Mouse (Mus musculus) layer of hippocampus, adult 2 months (tissue): ENCODE results near the gene Washc3. TPM values are rescaled to one million over a fixed set of nuclear protein-coding genes. Genes with fewer than 3 reads are reported as not detected.

Experiments used
- DNase-seq, 2 experiments: peaks; one replicate each; pipeline ENCODE4 v3.0.0; 2022; ENCODE audit warnings: low spot score in 2 of 2
- H3K27ac ChIP-seq: fragments of 200-600 bp; 2 replicates; pipeline ENCODE4 v1.8.1; 2022
- H3K4me3 ChIP-seq: fragments of 200-600 bp; 2 replicates; pipeline ENCODE4 v1.8.1; 2022; ENCODE audit warnings: mild to moderate bottlenecking
- CTCF ChIP-seq: fragments of 200-600 bp; conservative IDR thresholded peaks from 2 replicates; pipeline ENCODE4 v1.8.1; 2022; ENCODE audit warnings: antibody characterized with exemption, mild to moderate bottlenecking, moderate library complexity
- total RNA-seq, 2 experiments: library from RNA; stranded (reverse); gene quantifications; 2 replicates each; pipeline ENCODE4 v1.2.3; 2021

Gene Washc3
- total RNA-seq, 2 experiments from 2014 or later, result 23.8 to 26.8 TPM

DNA sequence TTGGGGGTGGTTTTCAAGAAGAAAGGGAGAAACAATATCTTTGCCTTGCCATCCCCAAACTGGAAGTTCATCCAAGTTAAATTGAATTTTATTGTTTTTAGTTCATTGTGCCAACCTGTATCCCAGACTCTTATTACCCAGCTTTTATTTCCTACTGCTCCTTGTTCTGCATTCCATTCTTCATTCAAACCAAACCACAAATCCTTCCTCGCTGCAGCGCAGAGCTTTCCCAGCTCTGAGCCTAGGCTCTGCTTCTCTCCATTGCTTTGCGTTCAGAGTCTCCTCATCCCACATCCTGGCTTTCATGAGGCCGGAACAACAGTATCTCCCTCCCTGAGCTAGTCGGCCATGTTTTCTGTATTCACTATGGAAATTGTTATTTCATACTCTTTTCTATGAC is 20.8 kb downstream of the Washc3 start:
- DNase-seq, result no peak
- no peak overlapping the region for H3K27ac ChIP-seq
- no peak overlapping the region for H3K4me3 ChIP-seq
- no peak for TF ChIP-seq CTCF

DNA sequence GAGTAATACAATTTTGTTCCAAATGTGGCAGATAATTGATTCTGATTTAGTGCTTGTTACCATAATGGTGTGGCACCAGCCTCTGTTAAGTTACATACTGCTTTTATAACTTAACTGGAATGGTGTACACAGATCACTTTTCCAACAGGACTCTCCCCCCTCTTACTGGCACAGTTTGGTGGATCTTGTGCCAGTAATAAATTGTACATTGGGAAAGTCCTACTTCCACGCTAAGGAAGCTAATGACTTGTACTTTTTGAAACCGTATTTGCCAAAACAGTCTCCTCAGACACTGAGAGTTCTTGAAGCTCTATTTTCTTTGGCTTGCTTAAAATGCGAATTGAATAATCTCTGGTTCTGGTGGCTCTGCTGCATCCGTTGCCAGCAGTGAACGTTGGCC is 24.5 kb downstream of the Washc3 start:
- peak in 1 of 2 experiments; percentile 14 for DNase-seq
- H3K4me3 ChIP-seq, result no peak overlapping the region
- no peak overlapping the region for H3K27ac ChIP-seq
- no peak for TF ChIP-seq CTCF

DNA sequence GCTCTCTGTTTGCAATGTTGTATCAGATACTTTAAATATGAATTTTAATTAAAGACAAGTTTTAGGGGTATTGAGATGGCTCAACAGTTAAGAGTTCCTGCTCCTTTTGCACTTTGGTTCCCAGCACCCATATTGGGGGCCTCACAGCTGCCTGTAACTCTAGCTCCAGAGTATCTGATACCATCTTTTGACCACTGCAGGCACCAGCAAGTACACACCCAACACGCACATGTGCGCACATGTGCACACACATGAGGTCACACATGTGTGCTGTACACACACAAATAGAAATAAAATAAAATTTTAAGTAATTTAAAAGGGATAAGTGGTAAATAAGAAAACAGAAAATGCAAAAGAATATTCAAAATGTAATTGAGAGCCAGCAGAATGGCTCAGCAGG is 27.1 kb downstream of the Washc3 start:
- H3K4me3 ChIP-seq, result no peak overlapping the region
- no peak for DNase-seq
- no peak overlapping the region for H3K27ac ChIP-seq
- no peak for TF ChIP-seq CTCF

DNA sequence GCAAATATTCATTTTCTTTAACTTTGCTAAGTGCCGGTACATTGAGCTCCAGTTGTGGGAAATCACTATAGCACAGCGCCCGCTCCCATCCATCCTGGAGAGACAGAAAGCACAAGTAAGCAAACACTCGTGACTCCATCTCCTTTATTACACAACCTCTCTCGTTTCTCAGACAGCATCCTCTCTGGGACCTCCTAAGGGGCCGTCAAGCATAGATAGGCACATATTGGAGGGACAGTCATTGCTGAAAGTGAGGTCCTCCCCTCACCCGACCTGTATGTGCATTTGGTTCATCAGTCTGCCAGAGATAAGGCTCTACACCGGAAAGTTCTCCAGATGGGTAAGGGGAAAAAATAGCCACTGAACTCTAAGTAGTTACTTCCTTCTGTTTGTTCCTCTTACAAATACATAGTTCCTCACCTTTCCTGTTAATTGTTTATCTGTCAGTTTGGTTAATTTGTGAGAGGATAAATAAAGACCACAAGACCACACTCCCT is 27.7 kb downstream of the Washc3 start:
- DNase-seq, result no peak
- Histone ChIP-seq H3K27ac (no peak overlapping the region), H3K4me3 (no peak overlapping the region)
- no peak for TF ChIP-seq CTCF

- H3K4me3 ChIP-seq, result no peak overlapping the region
- no peak overlapping the region for H3K27ac ChIP-seq
- DNase-seq, result no peak
- TF ChIP-seq CTCF, result no peak
Measured at GRCm38 (mm10) chr10:88231671-88232070, 30.8 kb downstream of the Washc3 start.

GRCm38 (mm10) chr10:88232765-88233164 is 31.9 kb downstream of the Washc3 start:
- no peak for TF ChIP-seq CTCF
- Histone ChIP-seq H3K4me3 (no peak overlapping the region), H3K27ac (no peak overlapping the region)
- no peak for DNase-seq

DNA sequence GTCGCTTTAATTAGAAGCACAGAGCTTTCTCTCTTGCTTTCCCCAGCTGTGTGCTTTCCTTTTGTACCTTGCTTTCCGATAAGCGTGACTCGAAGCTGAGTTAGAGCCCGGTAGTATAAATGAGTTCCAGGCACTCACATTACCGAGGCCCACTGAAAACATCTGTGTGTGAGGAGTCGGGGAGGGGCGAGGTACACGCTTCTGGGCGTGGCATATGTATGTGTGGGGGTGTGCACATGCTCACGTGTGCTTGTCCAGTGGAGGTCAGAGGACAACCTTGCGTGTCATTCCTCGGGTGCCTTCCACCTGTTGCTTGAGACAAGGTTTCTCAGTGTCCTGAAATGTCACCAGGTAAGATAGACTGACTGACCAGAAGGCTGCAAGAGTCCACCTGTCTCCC is 43.8 kb downstream of the Washc3 start:
- no peak for TF ChIP-seq CTCF
- no peak overlapping the region for H3K27ac ChIP-seq
- H3K4me3 ChIP-seq, result no peak overlapping the region
- DNase-seq, result no peak

- H3K4me3 ChIP-seq, result no peak overlapping the region
- H3K27ac ChIP-seq, result no peak overlapping the region
- TF ChIP-seq CTCF, result no peak
- no peak for DNase-seq
Measured at GRCm38 (mm10) chr10:88250300-88250699, 49.4 kb downstream of the Washc3 start.

DNA sequence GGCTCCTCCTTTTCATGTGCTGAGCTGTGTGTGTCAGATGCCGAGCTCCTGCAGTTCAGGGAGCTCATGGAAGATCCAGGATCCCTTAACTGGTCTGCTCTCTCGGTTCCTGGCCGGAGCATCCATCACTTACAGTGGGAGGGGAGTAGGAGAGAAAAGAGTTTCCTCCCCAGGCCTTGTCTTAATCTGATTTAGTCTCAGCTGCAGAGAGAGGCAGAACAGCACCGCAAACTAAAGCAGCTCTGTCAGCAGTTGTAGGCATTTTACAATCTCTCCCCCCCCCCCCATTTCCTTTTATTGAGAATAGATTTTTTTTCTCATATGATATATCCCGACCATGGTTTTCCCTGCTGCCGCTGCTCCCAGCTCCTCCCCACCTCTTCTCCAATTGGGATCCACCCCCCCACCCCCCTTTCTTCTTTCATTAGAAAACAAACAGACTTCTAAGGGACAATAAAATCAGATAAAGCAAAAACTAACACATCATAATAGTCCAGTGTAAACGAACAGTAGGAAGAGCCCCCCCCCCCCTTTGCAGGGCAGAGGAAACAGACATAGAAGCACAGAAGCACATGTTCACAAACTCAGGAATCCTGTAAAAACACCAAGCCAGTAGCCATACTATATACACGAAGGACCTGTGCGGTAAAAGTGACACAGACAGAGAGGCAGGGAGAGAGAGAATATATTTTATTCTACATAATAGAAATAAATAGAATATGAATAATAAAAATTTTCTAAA is 51.4 kb downstream of the Washc3 start:
- no peak for TF ChIP-seq CTCF
- no peak for DNase-seq
- no peak overlapping the region for H3K4me3 ChIP-seq
- H3K27ac ChIP-seq, result no peak overlapping the region

DNA sequence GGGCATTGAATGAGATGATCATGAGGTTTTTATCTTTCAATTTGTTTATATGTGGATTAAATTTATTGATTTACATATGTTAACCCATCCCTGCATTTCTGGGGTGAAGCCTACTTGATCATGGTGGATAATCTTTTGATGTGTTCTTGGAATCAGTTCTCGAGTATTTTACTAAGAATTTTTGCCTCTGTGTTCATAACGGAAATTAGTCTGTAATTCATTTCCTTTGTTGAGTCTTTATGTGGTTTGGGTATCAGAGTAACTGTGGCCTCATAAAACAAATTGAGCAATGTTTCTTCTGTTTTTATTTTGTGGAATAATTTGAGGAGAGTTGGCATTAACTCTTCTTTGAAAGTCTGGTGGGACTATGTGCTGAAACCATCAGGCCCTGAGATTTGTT is 54.7 kb downstream of the Washc3 start:
- no peak for DNase-seq
- Histone ChIP-seq H3K4me3 (no peak overlapping the region), H3K27ac (no peak overlapping the region)
- no peak for TF ChIP-seq CTCF

- no peak overlapping the region for H3K4me3 ChIP-seq
- DNase-seq, result no peak
- H3K27ac ChIP-seq, result no peak overlapping the region
- no peak for TF ChIP-seq CTCF
Measured at GRCm38 (mm10) chr10:88260309-88260708, 59.4 kb downstream of the Washc3 start.

GRCm38 (mm10) chr10:88261186-88261585 is 60.3 kb downstream of the Washc3 start:
- no peak for DNase-seq
- TF ChIP-seq CTCF, result no peak
- Histone ChIP-seq H3K27ac (no peak overlapping the region), H3K4me3 (no peak overlapping the region)

GRCm38 (mm10) chr10:88263383-88263782 is 62.5 kb downstream of the Washc3 start:
- no peak for TF ChIP-seq CTCF
- H3K4me3 ChIP-seq, result no peak overlapping the region
- DNase-seq, result no peak
- H3K27ac ChIP-seq, result no peak overlapping the region

DNA sequence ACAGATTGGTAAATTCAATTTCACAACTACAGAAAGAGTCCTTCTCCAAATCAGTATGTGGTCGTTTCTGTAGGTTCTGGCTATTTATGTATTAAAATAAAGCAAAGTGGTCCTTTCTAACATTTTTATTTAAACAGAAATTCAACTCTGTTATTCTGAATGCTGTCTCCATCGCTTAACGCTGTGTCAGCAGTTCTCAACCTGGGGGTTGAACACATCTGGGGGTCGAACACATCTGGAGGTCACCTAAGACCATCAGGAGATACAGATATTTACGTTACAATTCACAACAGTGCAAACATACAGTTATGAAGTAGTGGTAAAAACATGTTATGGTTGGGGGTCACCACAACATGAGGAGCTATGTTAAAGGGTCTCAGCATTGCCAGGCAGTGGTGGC is 73.2 kb downstream of the Washc3 start:
- Histone ChIP-seq H3K27ac (no peak overlapping the region), H3K4me3 (no peak overlapping the region)
- DNase-seq, result no peak
- no peak for TF ChIP-seq CTCF

DNA sequence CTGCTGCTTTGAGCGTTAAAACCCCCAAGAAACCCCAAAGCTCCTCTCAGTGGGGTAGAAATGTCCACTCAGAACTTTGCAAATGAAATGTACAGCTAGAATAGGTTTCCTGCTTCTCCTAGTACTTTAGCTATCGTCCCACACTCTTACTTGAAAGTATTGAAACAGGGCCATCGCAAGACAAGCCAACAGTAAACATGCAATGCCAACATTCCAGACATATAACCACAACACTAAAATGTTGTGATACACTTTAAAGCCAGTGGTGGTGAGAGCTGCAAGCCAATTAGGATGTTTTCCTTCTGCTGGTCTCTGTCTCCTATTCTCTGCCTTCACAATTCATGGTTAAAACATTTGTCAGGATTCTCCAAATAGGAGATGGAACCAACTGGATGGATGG is 80.8 kb downstream of the Washc3 start:
- TF ChIP-seq CTCF, result no peak
- no peak overlapping the region for H3K4me3 ChIP-seq
- DNase-seq, result no peak
- no peak overlapping the region for H3K27ac ChIP-seq
